Mouse (Mus musculus) G1E (cell line): ENCODE data around the gene B3galnt2.

Source experiments
- CTCF ChIP-seq: IDR thresholded peaks from 2 replicates; pipeline ENCODE4 v1.5.1; 2012; ENCODE audit warnings: low read depth, low read length, inconsistent platforms, mixed read lengths
- GATA1 ChIP-seq: IDR thresholded peaks from 2 replicates; pipeline ENCODE4 v1.6.1; 2012; ENCODE audit warnings: borderline replicate concordance, low read length, inconsistent platforms, mixed read lengths
- POLR2AphosphoS5 ChIP-seq: IDR thresholded peaks from 2 replicates; pipeline ENCODE4 v1.6.1; 2012; ENCODE audit warnings: low read depth, low read length, inconsistent platforms; ENCODE audit not compliant: insufficient replicate concordance
- TAL1 ChIP-seq: conservative IDR thresholded peaks from 2 replicates; pipeline ENCODE4 v1.6.1; 2012; ENCODE audit warnings: low read depth, low read length, inconsistent platforms, mixed read lengths

DNA sequence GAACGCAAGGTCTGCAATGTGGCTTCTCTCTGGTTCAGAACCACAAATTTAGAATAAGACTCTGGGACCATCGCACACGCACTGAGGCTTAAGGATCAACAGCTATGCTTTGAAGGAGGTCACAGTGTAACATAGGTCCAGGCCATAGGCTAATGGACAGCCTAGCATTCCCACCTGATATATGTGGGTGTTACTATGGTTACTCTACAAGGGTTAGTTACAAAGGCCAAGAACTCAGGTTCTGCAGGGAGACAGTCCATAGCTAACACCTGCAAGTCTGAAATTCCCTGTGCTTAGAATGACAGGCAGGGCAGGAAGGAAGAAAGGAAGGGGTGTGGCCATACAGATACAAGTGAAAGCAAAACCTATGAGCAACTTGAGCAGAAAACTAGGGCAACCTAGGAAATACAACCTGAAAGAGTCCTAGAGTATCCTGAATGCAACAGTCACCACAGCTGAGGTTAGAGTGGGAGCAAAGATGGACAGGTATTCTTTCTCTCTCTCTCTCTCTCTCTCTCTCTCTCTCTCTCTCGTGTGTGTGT, 57.3 kb downstream of the B3galnt2 start:
- TF ChIP-seq CTCF (no peak), TAL1 (no peak), GATA1 (no peak), POLR2AphosphoS5 (no peak)
